Mouse (Mus musculus): ENCODE measurements at regions not wholly inside any gene's neighbourhood (a gene's known extent, or its start where the extent isn't known, plus 50 kb on each side); places are given as distances from the start of the nearest gene placed in this dataset.

- no peak for ATAC-seq (replicated peaks; ENCODE audit: low FRiP score)
- Histone ChIP-seq H3K9me3 (ENCODE audit: control insufficient read depth, low read length) (no peaks in the 10 kb centered on the region), H3K9ac (ENCODE audit: low read depth, low read length) (no peak overlapping the region), H3K4me2 (no peak overlapping the region), H3K4me3 (ENCODE audit: low read depth, low read length) (no peak overlapping the region), H3K27me3 (replicated peaks; ENCODE audit: control insufficient read depth, insufficient read depth, low read length) (no peaks in the 10 kb centered on the region), H3K36me3 (ENCODE audit: control insufficient read depth, insufficient read depth, low read length) (no peaks in the 10 kb centered on the region), H3K27ac (ENCODE audit: low read depth, low read length) (no peak overlapping the region), H3K4me1 (replicated peaks; ENCODE audit: control insufficient read depth, insufficient read depth, low read length) (no peaks in the 10 kb centered on the region)
- DNase-seq (ENCODE audit: low spot score), result no peak
- 66% methylated on average over 9 of the region's 9 CpGs for WGBS
These were observed 105.6 kb downstream of the Gas1 start for GRCm38 (mm10) chr13:60071595-60071994.

GRCm38 (mm10) chr13:60069196-60069595, 108.0 kb downstream of the Gas1 start:
- Histone ChIP-seq H3K36me3 (ENCODE audit: control insufficient read depth, insufficient read depth, low read length) (no peaks in the 10 kb centered on the region), H3K9me3 (ENCODE audit: control insufficient read depth, low read length) (no peaks in the 10 kb centered on the region), H3K27me3 (replicated peaks; ENCODE audit: control insufficient read depth, insufficient read depth, low read length) (no peaks in the 10 kb centered on the region), H3K4me3 (ENCODE audit: low read depth, low read length) (no peak overlapping the region), H3K4me2 (no peak overlapping the region), H3K9ac (ENCODE audit: low read depth, low read length) (no peak overlapping the region), H3K27ac (ENCODE audit: low read depth, low read length) (no peak overlapping the region), H3K4me1 (replicated peaks; ENCODE audit: control insufficient read depth, insufficient read depth, low read length) (no peaks in the 10 kb centered on the region)
- DNase-seq (ENCODE audit: low spot score) (no peak), ATAC-seq (replicated peaks; ENCODE audit: low FRiP score) (no peak)
- 53% methylated on average over 9 of the region's 9 CpGs for WGBS

GRCm38 (mm10) chr13:60067325-60067724, 109.8 kb downstream of the Gas1 start:
- no peak for ATAC-seq (replicated peaks; ENCODE audit: low FRiP score)
- DNase-seq (ENCODE audit: low spot score), result no peak
- H3K9me3 ChIP-seq (ENCODE audit: control insufficient read depth, low read length), result no peaks in the 10 kb centered on the region
- H3K4me1 ChIP-seq (replicated peaks; ENCODE audit: control insufficient read depth, insufficient read depth, low read length), result no peaks in the 10 kb centered on the region
- no peaks in the 10 kb centered on the region for H3K27me3 ChIP-seq (replicated peaks; ENCODE audit: control insufficient read depth, insufficient read depth, low read length)
- no peak overlapping the region for H3K4me3 ChIP-seq (ENCODE audit: low read depth, low read length)
- no peak overlapping the region for H3K9ac ChIP-seq (ENCODE audit: low read depth, low read length)
- H3K36me3 ChIP-seq (ENCODE audit: control insufficient read depth, insufficient read depth, low read length), result no peaks in the 10 kb centered on the region
- no peak overlapping the region for H3K4me2 ChIP-seq
- no peak overlapping the region for H3K27ac ChIP-seq (ENCODE audit: low read depth, low read length)
- WGBS, result 83% methylated on average over 9 of the region's 9 CpGs

DNA sequence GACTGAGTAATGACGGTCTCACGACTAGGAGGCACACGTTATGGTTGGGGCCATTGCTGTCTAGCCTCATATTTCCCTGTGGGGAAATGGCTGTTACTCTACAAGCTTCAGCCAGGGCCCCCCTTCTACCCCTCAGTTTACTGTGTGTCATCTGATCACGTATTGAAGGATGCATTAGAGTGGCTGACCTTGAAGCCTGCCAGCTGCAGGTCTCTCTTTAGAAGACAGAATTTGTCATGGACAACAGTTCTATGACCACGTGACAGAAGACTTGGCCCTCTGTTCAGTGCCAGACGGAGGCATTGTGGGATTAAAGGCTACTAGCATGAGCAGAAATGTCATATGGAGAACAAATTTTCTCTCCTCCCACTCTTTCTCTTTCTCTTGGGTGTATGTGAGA, 115.6 kb downstream of the Gas1 start:
- no peaks in the 10 kb centered on the region for H3K4me1 ChIP-seq (replicated peaks; ENCODE audit: control insufficient read depth, insufficient read depth, low read length)
- no peaks in the 10 kb centered on the region for H3K27me3 ChIP-seq (replicated peaks; ENCODE audit: control insufficient read depth, insufficient read depth, low read length)
- 70% methylated on average over 6 of the region's 6 CpGs for WGBS
- H3K9me3 ChIP-seq (ENCODE audit: control insufficient read depth, low read length), result no peaks in the 10 kb centered on the region
- ATAC-seq (replicated peaks; ENCODE audit: low FRiP score), result no peak
- DNase-seq (ENCODE audit: low spot score), result no peak
- no peak overlapping the region for H3K9ac ChIP-seq (ENCODE audit: low read depth, low read length)
- no peak overlapping the region for H3K4me3 ChIP-seq (ENCODE audit: low read depth, low read length)
- no peaks in the 10 kb centered on the region for H3K36me3 ChIP-seq (ENCODE audit: control insufficient read depth, insufficient read depth, low read length)
- H3K27ac ChIP-seq (ENCODE audit: low read depth, low read length), result no peak overlapping the region
- H3K4me2 ChIP-seq, result no peak overlapping the region

DNA sequence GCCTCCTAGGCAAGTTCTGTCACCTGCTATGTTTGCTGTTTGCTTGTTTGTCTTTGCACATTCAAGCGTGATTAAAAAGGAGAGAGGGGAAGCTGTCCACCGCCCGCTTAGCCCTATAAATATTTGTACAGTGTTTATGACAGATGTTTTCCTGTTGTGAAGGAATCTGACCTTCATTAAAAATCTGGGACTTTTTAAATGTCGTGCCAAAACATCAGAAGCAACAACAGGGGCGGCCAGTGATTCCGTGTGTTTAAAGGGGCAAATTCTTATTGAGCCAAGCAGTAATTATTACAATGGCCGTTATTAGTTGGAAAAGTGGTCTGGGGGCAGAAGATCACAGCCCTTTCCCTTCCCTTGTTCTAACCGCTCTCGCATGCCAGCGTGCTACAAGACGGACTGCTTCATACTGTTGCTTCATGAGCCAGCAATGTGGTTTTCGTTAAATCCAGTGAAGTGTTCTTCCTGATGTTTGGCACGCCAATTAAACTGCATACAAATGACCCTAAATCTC, 119.3 kb downstream of the Gas1 start:
- Histone ChIP-seq H3K9ac (ENCODE audit: low read depth, low read length) (no peak overlapping the region), H3K27ac (ENCODE audit: low read depth, low read length) (no peak overlapping the region), H3K27me3 (replicated peaks; ENCODE audit: control insufficient read depth, insufficient read depth, low read length) (no peaks in the 10 kb centered on the region), H3K4me2 (no peak overlapping the region), H3K4me3 (ENCODE audit: low read depth, low read length) (no peak overlapping the region), H3K4me1 (replicated peaks; ENCODE audit: control insufficient read depth, insufficient read depth, low read length) (no peaks in the 10 kb centered on the region), H3K9me3 (ENCODE audit: control insufficient read depth, low read length) (no peaks in the 10 kb centered on the region), H3K36me3 (ENCODE audit: control insufficient read depth, insufficient read depth, low read length) (no peaks in the 10 kb centered on the region)
- ATAC-seq (replicated peaks; ENCODE audit: low FRiP score), result no peak
- 64% methylated on average over 13 of the region's 13 CpGs for WGBS
- DNase-seq (ENCODE audit: low spot score), result no peak

DNA sequence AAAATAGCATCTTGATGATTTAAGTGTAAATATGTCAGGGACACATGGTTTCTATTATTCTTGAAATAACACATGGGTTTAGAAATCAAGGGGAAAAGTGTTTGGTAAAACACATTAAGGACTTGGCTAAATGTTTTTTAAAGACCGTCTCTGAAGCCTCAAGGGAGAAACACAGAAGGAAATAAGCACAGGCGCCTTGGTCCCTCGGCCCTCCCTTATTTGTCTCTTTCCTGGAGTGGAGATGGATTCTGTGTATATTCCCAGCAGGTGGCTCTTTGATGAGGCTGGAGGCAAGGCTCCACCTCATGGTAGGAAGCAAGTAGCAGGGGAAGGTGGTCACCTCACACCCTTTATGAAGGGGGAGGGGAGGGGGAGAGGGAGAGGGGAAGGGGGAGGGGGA, 122.6 kb downstream of the Gas1 start:
- H3K9ac ChIP-seq (ENCODE audit: low read depth, low read length), result no peak overlapping the region
- DNase-seq (ENCODE audit: low spot score) (no peak), ATAC-seq (replicated peaks; ENCODE audit: low FRiP score) (no peak)
- no peak overlapping the region for H3K4me2 ChIP-seq
- H3K9me3 ChIP-seq (ENCODE audit: control insufficient read depth, low read length), result no peaks in the 10 kb centered on the region
- H3K27ac ChIP-seq (ENCODE audit: low read depth, low read length), result no peak overlapping the region
- H3K27me3 ChIP-seq (replicated peaks; ENCODE audit: control insufficient read depth, insufficient read depth, low read length), result no peaks in the 10 kb centered on the region
- whole genome bisulfite sequencing, result 51% methylated on average over 3 of the region's 3 CpGs
- H3K4me1 ChIP-seq (replicated peaks; ENCODE audit: control insufficient read depth, insufficient read depth, low read length), result no peaks in the 10 kb centered on the region
- H3K36me3 ChIP-seq (ENCODE audit: control insufficient read depth, insufficient read depth, low read length), result no peaks in the 10 kb centered on the region
- no peak overlapping the region for H3K4me3 ChIP-seq (ENCODE audit: low read depth, low read length)

DNA sequence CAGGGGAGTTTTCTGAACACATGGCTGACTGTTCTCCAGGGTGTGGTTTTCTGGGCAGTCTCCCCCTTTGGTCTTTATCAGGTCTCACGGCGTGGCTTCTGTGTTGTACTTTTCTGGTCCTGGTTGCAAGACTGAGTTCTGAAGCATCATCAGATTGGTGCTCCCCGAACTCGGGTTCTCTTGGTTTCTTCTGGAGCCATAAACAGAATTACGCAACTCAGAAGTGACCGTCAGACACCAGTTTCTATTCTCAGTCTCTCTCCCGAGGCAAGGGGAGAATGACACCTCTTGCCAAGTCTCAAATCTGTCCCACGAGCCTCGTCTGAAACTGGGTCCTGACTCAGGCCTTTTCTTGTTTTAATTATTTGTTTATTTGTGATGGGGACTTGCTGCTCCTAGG, 123.1 kb downstream of the Gas1 start:
- 59% methylated on average over 9 of the region's 9 CpGs for WGBS
- Histone ChIP-seq H3K27ac (ENCODE audit: low read depth, low read length) (no peak overlapping the region), H3K36me3 (ENCODE audit: control insufficient read depth, insufficient read depth, low read length) (no peaks in the 10 kb centered on the region), H3K4me2 (no peak overlapping the region), H3K9me3 (ENCODE audit: control insufficient read depth, low read length) (no peaks in the 10 kb centered on the region), H3K9ac (ENCODE audit: low read depth, low read length) (no peak overlapping the region), H3K4me1 (replicated peaks; ENCODE audit: control insufficient read depth, insufficient read depth, low read length) (no peaks in the 10 kb centered on the region), H3K4me3 (ENCODE audit: low read depth, low read length) (no peak overlapping the region), H3K27me3 (replicated peaks; ENCODE audit: control insufficient read depth, insufficient read depth, low read length) (no peaks in the 10 kb centered on the region)
- no peak for ATAC-seq (replicated peaks; ENCODE audit: low FRiP score)
- no peak for DNase-seq (ENCODE audit: low spot score)

GRCm38 (mm10) chr13:60051866-60052265, 125.3 kb downstream of the Gas1 start:
- Histone ChIP-seq H3K27me3 (replicated peaks; ENCODE audit: control insufficient read depth, insufficient read depth, low read length) (no peaks in the 10 kb centered on the region), H3K4me1 (replicated peaks; ENCODE audit: control insufficient read depth, insufficient read depth, low read length) (no peaks in the 10 kb centered on the region), H3K36me3 (ENCODE audit: control insufficient read depth, insufficient read depth, low read length) (no peaks in the 10 kb centered on the region), H3K27ac (ENCODE audit: low read depth, low read length) (no peak overlapping the region), H3K9me3 (ENCODE audit: control insufficient read depth, low read length) (no peaks in the 10 kb centered on the region), H3K4me3 (ENCODE audit: low read depth, low read length) (no peak overlapping the region), H3K4me2 (no peak overlapping the region), H3K9ac (ENCODE audit: low read depth, low read length) (no peak overlapping the region)
- 64% methylated on average over 1 of the region's 1 CpGs for WGBS
- ATAC-seq (replicated peaks; ENCODE audit: low FRiP score), result no peak
- DNase-seq (ENCODE audit: low spot score), result no peak

DNA sequence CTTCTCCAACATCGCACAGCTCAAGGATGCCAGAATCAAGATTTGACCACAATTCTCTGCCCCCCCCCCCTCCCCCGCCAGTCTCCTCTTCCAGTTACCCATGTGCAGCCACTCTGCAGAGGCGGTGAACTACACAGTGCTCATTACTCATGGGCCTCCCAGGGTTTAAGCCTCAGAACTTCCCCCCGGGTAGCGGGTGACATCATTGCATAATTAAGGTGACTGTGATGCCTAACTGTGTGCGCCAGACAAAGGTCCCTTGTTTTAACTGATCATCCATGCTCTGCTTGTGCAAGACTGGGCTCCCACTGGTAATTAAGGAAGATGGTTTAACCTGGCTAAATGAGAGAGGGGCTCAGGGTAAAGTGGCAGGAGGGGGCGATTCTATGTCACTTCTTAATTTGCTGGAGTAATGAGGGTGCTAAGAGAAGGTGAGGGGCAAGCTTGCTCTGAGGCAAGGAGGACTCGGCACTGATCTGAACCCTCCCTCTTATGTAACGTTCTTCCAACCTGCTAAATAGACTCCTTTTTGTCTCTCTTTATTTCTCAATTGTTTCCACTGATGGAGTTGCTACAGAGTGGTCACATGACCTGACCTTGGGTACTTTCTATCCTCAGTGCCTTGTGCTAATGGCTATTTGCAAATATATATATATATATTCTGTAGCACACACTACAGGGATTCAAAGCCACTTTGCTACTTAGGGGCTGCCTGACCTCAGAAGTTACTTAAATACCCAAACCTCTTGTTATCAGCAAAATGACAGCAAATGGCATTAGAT, 126.2 kb downstream of the Gas1 start:
- no peak overlapping the region for H3K4me3 ChIP-seq (ENCODE audit: low read depth, low read length)
- WGBS, result 73% methylated on average over 9 of the region's 9 CpGs
- H3K36me3 ChIP-seq (ENCODE audit: control insufficient read depth, insufficient read depth, low read length), result no peaks in the 10 kb centered on the region
- H3K4me1 ChIP-seq (replicated peaks; ENCODE audit: control insufficient read depth, insufficient read depth, low read length), result no peaks in the 10 kb centered on the region
- DNase-seq (ENCODE audit: low spot score), result no peak
- no peak overlapping the region for H3K9ac ChIP-seq (ENCODE audit: low read depth, low read length)
- no peak overlapping the region for H3K27ac ChIP-seq (ENCODE audit: low read depth, low read length)
- H3K27me3 ChIP-seq (replicated peaks; ENCODE audit: control insufficient read depth, insufficient read depth, low read length), result no peaks in the 10 kb centered on the region
- no peak overlapping the region for H3K4me2 ChIP-seq
- ATAC-seq (replicated peaks; ENCODE audit: low FRiP score), result no peak
- H3K9me3 ChIP-seq (ENCODE audit: control insufficient read depth, low read length), result no peaks in the 10 kb centered on the region
